Mouse (Mus musculus) spleen, postnatal 36 days (tissue): ENCODE results near the gene Ccdc180.

ENCODE experiments used
- DNase-seq, 2 experiments: peaks; one replicate each; pipeline ENCODE4 v3.0.0; 2022; ENCODE audit warnings: low spot score in 2 of 2, mixed read lengths in 1 of 2

Ccdc180 gene

GRCm38 (mm10) chr4:45911256-45911655, 21.2 kb downstream of the Ccdc180 start:
- DNase-seq = no peak

DNA sequence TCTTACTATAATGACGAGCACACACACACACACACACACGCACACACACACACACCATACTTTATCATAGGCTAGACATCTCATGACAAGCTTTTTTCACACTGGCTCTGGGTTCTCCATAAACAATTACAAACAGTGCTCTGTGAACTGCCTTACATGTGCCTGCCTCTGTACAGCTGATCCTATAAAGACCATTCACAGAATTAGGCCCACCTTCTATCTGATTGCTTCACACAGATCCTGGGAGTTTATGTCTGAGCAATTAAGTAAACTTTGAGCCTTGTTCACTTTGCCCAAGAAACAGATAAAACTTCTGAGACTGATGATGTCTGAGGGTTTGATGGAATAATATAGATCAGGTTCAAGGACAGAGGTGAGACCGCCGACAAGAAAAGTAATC, 21.8 kb downstream of the Ccdc180 start:
- DNase-seq = no peak

- no peak for DNase-seq
These were observed 27.0 kb downstream of the Ccdc180 start for GRCm38 (mm10) chr4:45917091-45917490.

- DNase-seq = no peak
These were observed 31.7 kb downstream of the Ccdc180 start for GRCm38 (mm10) chr4:45921663-45922435.

- no peak for DNase-seq
These were observed 33.9 kb downstream of the Ccdc180 start for GRCm38 (mm10) chr4:45924011-45924410.

- no peak for DNase-seq
These were observed 38.5 kb downstream of the Ccdc180 start for GRCm38 (mm10) chr4:45928561-45928960.

GRCm38 (mm10) chr4:45941628-45942044, 51.5 kb downstream of the Ccdc180 start:
- peak in 1 of 2 experiments; percentile 5 for DNase-seq

DNA sequence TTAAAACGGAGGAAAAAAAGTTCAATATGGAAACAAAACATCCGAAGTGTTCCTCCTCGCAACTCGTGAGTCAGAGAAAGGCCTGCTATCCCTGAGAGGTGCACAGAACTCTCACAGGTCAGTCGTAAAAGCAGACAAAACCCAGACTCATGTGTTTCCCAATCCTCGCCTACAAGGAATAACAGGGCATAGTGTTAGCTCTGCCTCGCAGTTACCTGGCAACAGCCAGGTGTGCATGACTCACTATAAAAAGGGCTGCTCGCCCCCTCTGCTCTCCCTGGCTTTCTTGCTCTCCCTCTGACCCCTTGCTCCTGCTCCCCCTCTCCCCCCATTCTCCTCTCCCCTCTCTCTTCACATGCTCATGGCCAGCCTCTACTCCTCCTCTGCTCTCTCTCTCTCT, 57.6 kb downstream of the Ccdc180 start:
- no peak for DNase-seq

DNA sequence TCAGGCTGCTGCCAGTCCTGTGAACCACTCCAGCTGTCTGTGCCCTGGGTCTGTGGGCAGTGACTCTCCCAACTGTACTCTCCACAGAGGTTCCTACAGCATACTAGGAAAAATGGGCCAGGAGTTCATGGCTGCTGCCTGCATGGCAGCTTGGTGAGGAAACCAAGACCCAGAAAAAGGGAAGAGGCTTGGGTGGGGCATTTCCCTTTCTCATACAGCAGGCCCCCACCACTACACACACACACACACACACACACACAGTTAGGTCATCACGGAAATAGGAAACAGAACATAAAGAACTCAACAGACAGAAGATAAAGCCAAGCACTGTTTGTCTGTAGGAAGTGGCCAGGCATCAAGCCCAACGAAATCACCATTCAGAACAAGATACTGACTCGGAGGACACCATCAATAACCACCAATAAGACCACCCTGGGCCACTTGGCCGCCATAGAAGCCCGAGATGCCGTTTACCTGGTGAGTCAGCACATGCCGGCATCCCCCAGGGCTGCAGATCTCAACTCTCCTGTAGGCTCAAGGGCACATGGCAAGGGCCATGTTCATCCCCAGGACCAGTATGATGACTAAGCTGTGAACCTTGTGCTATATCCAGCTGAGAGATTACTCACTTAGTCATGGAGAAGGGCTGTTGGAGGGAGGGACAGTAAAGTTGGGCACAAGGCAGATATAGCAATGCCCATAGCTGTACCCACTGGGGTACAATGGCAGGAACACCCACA, 59.2 kb downstream of the Ccdc180 start:
- DNase-seq = peak; percentile 62 to 71

DNA sequence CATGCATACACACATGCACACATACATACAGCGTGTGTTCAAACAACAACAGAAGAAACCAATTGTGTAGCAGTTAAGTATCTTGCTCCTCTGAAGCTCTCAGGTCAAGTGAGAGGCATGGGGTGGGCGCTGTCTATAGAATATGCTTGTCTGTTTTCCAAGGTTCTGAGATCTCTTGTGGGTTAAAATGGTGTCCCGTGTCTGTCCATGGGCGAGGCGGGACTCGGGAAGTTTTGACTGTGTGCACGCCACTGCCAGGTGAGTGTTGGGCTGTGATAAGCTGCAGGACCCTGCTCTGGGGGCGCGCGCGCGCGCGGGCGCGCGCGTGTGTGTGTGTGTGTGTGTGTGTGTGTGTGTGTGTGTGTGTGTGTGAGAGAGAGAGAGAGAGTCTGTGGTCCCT, 61.7 kb downstream of the Ccdc180 start:
- no peak for DNase-seq

GRCm38 (mm10) chr4:45953025-45953919, 63.2 kb downstream of the Ccdc180 start:
- no peak for DNase-seq

- no peak for DNase-seq
These were observed 65.1 kb downstream of the Ccdc180 start for GRCm38 (mm10) chr4:45955235-45955634.

DNA sequence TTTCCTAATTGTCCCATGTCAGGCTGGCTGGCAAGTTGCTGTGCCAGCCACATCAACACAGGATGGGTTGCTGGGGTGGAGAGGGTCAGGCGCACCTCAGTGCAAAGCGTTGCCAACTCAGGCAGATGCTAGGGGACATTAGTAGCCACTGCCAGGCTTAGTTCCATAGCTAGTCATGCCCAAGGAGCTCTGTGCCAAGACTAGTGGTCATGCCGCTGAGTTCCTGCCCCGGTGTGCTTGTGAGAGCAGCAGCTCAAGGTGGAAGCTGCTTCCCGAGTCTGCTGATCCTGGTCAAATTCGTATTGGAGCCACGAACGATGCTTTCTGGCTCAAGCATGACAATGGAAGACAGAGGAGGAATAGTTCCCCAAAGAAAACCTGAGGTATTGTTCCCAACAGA, 66.0 kb downstream of the Ccdc180 start:
- DNase-seq = no peak

- no peak for DNase-seq
These were observed 66.6 kb downstream of the Ccdc180 start for GRCm38 (mm10) chr4:45956706-45957105.

DNA sequence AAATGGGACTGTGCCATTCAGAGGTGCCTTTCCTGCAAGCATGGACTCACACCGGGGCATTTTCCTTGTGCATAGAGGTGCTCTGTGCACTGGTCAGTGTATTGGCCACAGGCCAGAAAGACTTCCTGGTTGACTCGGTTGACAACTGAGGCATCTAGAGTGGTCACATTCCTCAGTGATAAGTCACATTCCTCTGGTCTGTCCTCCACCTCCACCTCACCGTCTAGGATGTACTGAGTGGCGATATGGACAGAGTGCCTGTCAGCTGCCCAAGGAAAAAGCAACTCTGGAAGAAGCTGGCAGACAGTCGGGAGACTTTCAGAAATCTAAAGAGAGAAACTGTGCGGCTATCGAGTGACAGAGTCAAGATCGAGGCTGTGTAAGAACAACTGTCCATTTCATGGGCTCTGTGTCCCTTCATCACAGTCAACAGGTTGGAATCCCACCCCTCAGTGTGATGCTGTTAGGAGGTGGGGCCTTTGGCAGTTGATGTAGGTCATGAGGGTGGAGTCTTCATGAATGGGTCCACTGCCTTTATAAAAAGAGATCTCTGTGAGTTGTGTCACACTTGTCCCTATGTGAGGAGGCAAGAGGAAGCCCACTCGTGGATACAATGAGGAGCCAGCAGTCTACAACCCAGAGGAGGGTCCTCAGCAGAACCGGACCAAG, 74.8 kb downstream of the Ccdc180 start, which contains the start of gene Tdrd7:
Gene Tdrd7 (plus strand): TSS at position 564 of the 669 bp plus-strand sequence.
- no peak for DNase-seq

DNA sequence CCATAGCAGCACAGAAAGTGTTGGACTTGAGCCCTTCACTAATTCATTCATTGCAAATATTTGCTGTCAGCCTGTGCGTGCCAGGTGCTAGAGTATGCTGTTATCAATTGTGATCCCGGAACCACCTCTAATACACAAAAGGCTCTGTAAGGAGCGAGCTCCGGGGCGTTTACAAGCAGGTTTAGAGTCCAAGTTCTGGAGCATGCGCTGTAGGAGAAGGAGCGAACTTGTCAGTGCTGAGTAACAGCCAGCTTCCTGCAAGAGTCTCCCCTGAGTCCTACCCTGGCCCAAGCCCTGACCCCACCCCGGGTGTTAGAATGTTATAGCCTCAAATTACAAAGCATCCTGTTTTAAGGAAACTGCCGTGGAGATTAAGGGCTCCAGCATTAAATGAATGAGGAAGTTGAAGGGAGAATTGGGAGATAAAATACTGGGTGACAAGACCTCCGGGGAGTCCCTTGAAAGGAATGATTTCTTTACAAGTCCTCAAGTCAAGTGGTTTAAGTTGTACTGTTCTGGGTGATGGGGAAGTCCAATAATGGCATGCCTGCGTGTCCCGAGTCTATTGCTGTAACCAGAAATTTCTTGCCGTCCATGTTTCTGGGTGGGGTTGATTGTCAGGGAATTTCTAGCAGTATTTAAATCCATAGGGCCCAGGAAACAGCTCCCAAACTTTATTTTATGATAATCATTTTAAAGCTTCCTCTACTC, 75.8 kb downstream of the Ccdc180 start:
- DNase-seq = no peak

- no peak for DNase-seq
These were observed 76.6 kb downstream of the Ccdc180 start for GRCm38 (mm10) chr4:45966716-45967115.

DNA sequence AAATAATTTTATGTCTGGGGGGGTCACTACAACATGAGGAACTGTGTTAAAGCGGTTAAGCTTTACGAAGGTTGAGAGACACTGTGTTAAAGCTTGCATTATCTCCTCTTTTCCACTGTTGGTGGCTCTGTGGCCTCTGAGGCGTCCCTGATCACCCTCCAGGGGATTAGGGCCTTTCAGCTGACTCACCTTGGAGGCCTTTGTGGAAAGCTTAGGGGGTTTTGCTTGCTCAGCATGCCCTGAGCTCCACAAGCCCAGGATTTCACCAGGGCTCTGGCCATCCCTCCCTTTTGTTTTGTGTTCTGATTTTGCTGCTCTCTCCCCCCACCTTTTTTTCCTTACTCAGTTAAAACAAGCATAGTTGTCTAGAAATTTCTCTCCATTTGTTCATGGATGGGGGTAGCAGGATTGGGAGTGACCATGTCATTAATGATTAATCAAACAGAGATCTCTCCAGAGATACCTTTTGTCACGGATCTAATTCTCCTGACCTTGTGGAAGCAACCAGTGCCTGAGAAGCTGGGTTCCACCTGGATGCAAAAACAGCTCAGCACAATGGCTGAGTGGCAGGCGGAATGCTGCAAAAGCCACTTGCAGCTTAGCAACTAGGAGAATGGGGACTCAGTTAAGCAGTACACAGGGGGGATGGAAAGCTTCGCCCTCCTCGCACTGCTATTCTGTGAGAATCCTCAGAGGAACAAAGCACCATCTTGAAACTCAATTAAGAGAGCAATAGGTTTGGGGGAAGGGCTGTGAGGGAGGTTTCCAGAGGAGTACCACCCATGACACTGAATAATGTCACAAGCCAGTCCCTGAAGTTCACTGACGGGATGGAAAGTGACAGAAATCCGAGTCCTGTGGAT, 77.6 kb downstream of the Ccdc180 start:
- DNase-seq = no peak

- no peak for DNase-seq
These were observed 78.9 kb downstream of the Ccdc180 start for GRCm38 (mm10) chr4:45969051-45969450.

DNA sequence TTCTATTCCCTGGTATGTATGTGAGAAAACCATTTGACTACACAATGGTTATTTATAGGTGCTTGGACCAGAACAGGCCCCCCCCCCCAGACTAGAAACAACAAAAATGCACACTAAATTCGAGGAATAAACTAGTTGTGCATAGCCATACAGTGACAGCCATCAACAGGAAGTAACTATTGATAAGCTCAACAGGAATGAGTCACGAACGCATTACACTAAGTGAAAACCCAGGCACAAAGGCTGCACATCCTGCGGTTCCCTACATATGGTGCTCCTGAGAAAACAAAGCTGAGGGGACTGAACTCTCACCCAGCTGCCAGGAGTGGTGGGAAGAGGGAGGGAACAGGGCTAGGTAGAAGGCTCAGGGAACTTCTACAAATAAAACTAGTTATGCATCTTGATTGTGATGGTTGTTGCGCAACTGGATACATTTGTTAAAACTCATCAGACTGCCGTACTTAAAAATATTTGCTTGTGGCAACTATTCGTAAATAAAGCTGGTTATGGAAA, 80.0 kb downstream of the Ccdc180 start:
- DNase-seq = no peak
